Mouse (Mus musculus) right cerebral cortex, postnatal 10 days (tissue): Measurements from ENCODE around the gene Psap.

Source experiments
- DNase-seq, 2 experiments: peaks; one replicate each; pipeline ENCODE4 v3.0.0; 2021; ENCODE audit warnings: low spot score in 2 of 2

Gene Psap

GRCm38 (mm10) chr10:60287726-60288125 is 10.3 kb downstream of the Psap start:
- no peak for DNase-seq

DNA sequence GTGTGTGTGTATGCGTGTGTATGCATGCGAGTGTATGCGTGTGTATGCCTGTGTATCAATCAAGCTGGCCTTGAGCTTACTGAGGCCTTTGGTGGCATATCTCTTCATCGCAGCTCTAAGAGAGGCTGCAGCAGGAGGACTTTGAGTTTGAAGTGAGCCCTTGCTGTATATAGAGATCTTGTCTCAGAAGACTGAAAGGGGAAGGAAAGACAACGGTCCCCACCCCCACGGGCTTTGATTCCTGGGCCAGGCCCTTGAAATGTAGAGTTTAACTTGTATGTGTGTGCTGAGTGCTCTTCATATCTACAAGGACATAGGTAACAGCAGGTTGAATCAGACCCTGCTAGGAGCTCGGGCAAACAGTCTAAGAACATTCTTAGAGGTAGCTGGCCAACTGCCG is 11.8 kb downstream of the Psap start:
- DNase-seq: no peak

DNA sequence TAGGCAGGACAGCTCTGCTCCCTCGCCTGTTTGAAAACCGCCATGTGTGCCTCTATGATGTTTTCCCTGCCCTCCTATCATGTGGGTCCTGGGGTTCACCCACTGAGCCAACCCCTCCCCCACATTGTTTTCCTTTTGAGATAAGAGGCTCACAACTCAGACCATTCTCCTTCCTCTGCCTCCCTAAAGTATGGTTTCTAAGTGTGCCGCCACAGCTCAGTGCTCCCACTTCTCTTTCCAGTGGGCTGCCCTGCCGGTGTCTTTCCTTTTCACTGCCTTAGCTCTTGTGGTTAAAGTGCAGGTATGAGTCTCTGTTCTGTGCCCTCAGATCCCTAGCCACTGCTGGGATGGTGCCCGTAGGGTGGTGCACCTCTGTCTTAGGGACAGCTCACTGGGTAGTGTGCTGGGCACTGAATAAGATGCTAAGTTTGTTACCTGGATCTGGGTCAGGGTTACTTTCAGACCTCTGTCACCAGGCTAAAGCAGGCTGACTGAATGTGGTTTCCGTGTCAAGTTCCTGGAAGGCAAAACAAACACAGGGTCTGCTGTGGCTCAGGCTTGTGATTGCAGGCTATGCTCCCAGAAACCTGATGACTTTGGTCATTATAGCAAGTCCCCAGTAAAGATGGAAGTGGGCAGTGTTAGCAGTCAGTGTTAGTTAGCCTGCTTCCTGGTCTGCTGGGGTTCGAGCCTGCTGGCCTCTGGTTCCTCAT is 12.8 kb downstream of the Psap start:
- no peak for DNase-seq

DNA sequence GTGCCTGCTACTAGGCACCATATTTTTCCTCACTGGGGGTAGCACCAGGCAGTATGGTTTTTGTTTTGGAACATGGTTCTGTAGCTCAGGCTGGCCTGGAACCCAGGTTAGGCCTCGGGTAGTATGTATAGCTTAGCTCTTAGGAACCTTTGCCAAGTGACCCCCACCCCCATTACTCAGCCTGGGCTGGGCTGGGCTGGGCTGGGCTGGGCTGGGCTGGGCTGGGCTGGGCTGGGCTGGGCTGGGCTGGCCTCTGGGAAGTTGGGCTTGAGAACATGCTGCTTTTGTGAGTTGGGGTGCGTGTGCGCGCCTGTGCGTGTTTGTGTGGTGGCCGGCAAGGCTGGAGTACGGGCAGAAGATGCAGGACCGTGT is 13.3 kb downstream of the Psap start:
- DNase-seq: no peak

- no peak for DNase-seq
Observed at GRCm38 (mm10) chr10:60292209-60292608, 14.8 kb downstream of the Psap start.

DNA sequence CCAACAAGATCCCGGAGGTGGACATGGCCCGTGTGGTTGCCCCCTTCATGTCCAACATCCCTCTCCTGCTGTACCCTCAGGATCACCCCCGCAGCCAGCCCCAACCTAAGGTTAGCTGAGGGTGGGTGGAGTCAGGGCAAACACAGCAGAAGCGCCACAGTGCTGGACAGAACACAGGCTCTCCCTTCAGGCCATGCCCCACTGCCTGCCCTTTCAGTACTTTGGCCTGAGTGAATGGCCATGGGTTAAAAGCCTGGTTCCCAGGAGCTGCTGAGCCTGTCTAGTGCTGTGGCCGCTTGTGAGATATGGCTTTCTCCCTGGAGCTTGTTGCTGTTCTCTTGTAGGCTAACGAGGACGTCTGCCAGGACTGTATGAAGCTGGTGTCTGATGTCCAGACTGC is 17.2 kb downstream of the Psap start:
- no peak for DNase-seq

DNA sequence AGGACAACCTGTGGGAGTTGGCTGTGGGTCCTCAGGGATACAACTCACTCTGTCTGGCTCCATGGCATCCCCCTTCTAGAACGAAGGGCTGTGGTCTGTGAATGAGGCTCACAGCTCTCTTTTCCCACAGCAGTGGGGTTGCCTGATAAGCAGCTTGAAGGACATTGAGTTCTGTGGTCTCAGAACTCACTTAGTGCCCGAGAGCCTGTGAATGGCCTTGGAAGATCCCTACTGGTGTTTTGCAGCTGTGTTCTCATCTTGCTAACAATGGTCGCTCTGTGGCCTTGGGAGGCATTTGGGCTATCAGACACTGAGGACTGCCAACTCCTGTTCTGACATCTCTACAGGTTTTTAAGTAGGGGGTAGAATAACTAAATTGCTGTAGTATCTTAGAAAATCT is 17.9 kb downstream of the Psap start:
- DNase-seq: no peak

GRCm38 (mm10) chr10:60296027-60296426 is 18.6 kb downstream of the Psap start:
- no peak for DNase-seq

DNA sequence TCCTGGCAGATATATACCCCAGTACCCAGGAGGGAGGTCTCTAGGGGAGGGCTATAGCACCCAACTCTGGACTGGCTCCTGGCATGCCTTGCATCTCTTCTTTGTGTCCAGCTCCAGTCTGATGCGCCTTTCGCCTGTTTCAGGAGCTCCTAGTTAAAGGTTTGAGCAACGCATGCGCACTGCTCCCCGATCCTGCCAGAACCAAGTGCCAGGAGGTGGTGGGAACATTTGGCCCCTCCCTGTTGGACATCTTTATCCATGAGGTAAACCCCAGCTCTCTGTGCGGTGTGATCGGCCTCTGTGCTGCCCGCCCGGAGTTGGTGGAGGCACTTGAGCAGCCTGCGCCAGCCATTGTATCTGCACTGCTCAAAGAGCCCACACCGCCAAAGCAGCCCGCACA is 22.2 kb downstream of the Psap start:
- DNase-seq: no peak

DNA sequence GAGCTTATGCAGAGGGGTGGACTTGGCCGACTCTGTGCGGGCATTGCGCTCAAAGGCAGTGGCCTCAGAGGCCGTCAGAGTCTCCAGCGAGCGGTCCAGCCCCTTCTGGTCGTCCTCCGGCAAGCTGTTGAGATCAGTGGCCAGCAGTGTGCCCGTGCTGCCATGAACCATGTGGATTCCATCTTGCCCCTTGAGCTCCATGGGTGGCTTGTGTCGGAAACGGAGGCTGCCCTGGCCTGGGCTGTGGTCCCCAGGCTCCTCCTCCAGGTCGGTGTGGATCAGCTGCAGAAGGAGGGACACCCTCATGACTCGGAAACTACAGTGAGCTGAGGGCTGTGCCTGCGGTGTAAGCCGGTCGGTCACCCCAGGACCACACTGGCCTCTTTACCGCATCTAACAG is 26.0 kb downstream of the Psap start:
- DNase-seq: no peak

GRCm38 (mm10) chr10:60304854-60305628 is 27.6 kb downstream of the Psap start:
- peak; percentile 81 to 86 for DNase-seq

DNA sequence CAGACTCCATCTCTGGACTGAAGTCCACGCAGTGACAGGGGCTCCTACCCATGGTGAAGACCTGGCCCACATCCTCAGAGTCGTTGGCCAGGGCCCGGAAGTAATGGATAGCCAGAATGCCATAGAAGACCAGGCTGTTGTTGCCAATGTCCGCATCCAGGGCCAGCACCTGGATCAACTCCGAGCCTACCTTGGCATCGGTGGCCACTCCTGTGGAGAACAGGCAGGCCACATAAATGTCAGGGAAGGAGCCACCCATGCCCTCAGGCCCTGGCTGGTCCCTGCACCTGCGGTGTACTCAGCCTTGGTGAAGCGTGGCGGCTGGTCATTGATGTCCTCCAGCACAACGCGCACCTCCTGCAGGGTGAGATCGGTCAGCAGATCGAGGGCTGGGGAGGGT is 33.2 kb downstream of the Psap start:
- no peak for DNase-seq

GRCm38 (mm10) chr10:60313606-60314005 is 36.2 kb downstream of the Psap start:
- no peak for DNase-seq

DNA sequence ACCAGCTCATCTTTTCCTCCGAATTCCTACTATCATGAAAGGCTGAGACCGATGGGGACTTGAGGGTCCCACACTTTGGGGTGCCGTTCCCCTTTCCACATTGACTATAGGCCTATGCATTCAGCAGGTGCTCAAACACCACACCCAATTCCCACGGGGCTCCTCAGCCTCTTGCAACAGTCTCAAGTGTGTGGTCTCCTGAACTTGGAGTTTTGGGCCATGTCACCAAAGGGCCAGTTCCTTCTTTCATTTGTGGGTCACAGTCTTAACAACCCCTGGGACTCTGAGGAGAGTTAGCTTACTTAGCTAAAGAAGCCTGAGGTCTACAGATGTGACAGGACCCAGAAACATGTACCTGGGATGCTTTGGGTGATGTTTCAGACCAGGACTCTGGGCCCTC is 38.7 kb downstream of the Psap start:
- no peak for DNase-seq

DNA sequence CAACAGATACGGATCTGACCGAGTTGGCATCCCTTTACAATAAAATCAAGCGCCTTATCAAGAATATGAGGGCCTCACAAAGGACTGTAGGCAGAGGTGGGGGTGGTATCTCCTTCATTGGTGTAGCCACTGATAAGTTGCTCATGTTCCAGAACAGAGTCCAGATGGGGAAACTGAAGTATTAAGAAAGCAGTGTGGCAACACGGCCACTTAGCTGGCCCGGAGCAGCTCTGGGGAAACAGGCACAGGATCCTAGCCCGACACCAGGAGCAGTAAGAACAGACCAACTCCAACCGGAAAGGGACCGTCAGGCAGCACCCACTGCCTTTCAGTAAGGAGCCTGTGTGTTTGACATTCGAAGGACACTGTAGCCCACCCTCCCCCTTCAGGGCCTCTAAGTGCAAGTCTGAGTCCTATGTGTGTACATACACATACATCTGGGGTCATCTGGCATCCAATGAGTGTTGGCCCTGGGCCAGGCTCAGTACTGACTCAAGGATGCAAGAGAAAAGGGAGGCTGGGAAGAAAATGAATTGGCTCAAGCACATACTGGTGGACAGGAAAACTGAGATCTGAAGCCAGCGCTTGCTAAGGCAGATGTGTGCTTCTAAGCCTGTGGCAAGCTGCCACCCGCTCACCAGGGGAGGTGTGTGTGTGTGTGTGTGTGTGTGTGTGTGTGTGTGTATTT is 51.7 kb downstream of the Psap start:
- DNase-seq: peak; percentile 49 to 51

GRCm38 (mm10) chr10:60334583-60334982 is 57.2 kb downstream of the Psap start:
- no peak for DNase-seq

DNA sequence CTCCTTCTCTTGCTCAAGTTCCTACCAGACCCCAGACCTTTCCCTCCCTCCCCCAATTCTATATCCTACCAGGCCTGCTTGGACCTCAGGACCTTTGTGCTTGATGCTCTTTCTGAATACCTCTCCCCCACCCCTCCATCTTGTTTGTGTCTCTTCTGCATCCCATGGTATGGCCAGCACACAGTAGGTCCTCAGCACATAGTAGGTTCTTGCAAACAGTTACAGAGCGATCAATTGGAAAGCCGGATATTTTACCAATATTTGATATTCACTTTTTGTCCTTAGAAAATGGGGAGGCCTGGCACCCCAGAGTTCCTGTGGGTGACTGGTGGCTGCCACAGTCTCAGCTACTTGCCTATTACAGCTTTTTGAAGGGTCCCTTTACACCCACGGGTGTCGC is 57.6 kb downstream of the Psap start:
- no peak for DNase-seq

DNA sequence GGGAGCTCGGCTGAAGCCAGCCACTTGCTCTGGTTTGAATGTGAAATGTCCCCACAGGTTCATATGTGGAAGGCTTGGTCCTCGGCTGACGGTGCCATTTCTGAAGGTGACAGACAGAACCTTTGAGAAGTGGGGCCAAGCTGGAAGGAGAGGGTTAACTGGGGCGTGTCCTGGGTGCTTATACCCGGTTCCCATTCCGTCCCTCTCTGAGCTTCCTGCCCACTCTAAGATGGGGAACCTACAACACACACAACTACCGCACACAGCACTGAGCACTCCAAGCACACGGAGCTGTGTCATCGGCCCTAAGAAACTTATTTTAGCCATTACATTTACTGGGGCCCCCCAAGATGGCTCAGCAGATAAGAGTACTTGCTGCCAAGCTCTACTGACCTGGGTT is 64.1 kb downstream of the Psap start:
- no peak for DNase-seq

DNA sequence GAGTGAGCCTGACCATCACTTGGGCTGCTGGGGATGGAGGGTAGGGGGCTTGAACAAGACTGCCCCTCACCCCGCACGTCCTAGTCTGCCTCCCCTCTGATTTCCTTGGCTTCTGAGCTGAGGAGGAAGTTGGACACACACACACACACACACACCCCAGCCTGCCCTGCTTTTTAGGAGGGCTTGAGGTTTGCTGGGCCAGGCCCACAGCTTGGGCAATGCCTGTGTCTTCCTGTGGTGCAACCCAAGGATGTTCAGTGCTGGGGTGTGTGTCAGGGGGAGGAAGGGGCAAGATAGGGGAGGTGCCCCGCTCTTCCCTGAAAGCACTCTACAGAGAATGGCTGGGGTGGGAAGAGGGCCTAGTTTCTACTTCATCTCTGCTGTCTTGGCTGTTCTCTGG is 66.7 kb downstream of the Psap start:
- no peak for DNase-seq

- DNase-seq: no peak
Observed at GRCm38 (mm10) chr10:60346056-60346455, 68.6 kb downstream of the Psap start.

GRCm38 (mm10) chr10:60346701-60347405 is 69.4 kb downstream of the Psap start, which contains the start of gene Vsir:
Gene Vsir, plus strand, starts transcription at chr10:60346851.
- DNase-seq: peak; percentile 67 to 78
